ENCODE assay signal across 9 mouse cellular contexts in the genomic region with DNA sequence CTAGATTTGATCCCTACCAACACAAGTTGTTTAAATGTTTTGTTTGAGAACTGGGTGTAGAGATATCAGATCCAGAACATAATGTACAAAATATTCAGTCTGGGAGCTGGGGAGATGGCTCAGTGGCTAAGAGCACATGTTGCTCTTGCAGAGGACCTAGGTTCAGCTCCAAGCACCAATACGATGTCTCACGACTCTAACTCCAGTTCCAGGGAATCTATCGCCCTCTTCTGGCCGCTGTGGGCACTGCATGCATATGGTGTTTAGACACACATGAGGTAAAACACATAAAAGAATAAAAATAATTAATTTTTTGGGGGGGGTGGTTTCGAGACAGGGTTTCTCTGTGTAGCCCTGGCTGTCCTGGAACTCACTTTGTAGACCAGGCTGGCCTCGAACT. TPM values are rescaled to one million over a fixed set of nuclear protein-coding genes. Genes with fewer than 3 reads are reported as not detected.
A peak's percentile ranks its signal among the peaks of the same experiment; 100 is the strongest.
DNase-seq lines count a peak whose midpoint lies in the region; ATAC-seq and TF ChIP-seq lines count a peak whose summit lies in the region.
"Had no signal": no experiment of that assay in that cellular context is flagged by ENCODE, and none has a peak within 500 bp of the region (broad histone marks: within the 10 kb centered on the region; RNA-seq: fewer than 3 reads in every experiment).

No protein-coding gene starts in this region.

- intact Hi-C loops in gastrocnemius, adult 2 months (cut with DNase I) = no loop called here

- no peaks in the 10 kb centered on the region for H3K9me3 ChIP-seq in neural tube, embryonic 15.5 days (replicated peaks)
- H3K9me3 ChIP-seq in forebrain, embryonic 10.5 days = no peaks in the 10 kb centered on the region; the same call in 1 of the 2 replicates
- H3K9me3 ChIP-seq: neural tube, embryonic 13.5 days had no signal

- H3K36me3 ChIP-seq in neural tube, embryonic 15.5 days = no peaks in the 10 kb centered on the region
- no peaks in the 10 kb centered on the region for H3K36me3 ChIP-seq in spleen, adult 2 months (ENCODE audit: control insufficient read depth, insufficient read depth, low read length)
- H3K36me3 ChIP-seq in forebrain, embryonic 10.5 days (replicated peaks) = no peaks in the 10 kb centered on the region
- H3K36me3 ChIP-seq: neural tube, embryonic 13.5 days had no signal

- TF ChIP-seq POLR2A in spleen, adult 2 months (IDR thresholded peaks at IDR 0.05; ENCODE audit: low read depth, low read length) = no peak

- no peak overlapping the region for H3K4me2 ChIP-seq in neural tube, embryonic 15.5 days
- H3K4me2 ChIP-seq: neural tube, embryonic 13.5 days had no signal

- ATAC-seq in neural tube, embryonic 15.5 days (ENCODE audit: low FRiP score) = no peak
- ATAC-seq in activated CD4-positive, CD25-positive, alpha-beta regulatory T cell, adult 4 months = no peak

- 49% methylated on average over 6 of the region's 6 CpGs for WGBS in neural tube, embryonic 15.5 days
- 71% methylated on average over 6 of the region's 6 CpGs for WGBS in spleen, adult 2 months
- 53% methylated on average over 6 of the region's 6 CpGs for WGBS in forebrain, embryonic 10.5 days

- H3K27me3 ChIP-seq in neural tube, embryonic 15.5 days (replicated peaks) = no peaks in the 10 kb centered on the region
- no peaks in the 10 kb centered on the region for H3K27me3 ChIP-seq in spleen, adult 2 months (ENCODE audit: control insufficient read depth, insufficient read depth, low read length)
- no peaks in the 10 kb centered on the region for H3K27me3 ChIP-seq in forebrain, embryonic 10.5 days (ENCODE audit: poor library complexity, severe bottlenecking)
- H3K27me3 ChIP-seq: neural tube, embryonic 13.5 days had no signal

- H3K4me3 ChIP-seq in gastrocnemius, adult 2 months = no peak overlapping the region
- no peak overlapping the region for H3K4me3 ChIP-seq in neural tube, embryonic 15.5 days (replicated peaks)
- no peak overlapping the region for H3K4me3 ChIP-seq in spleen, adult 2 months (ENCODE audit: extremely low read depth, insufficient read depth, insufficient read length)
- no peak overlapping the region for H3K4me3 ChIP-seq in forebrain, embryonic 10.5 days
- H3K4me3 ChIP-seq: neural tube, embryonic 13.5 days had no signal

- peak; percentile 61 for TF ChIP-seq CTCF in gastrocnemius, adult 2 months (IDR thresholded peaks at IDR 0.05)
- peak; percentile 63; the same call in 1 of the 2 replicates for TF ChIP-seq CTCF in spleen, adult 2 months (IDR thresholded peaks at IDR 0.05; ENCODE audit: extremely low read depth, insufficient read depth, insufficient read length, insufficient replicate concordance)

- no peaks in the 10 kb centered on the region for H3K4me1 ChIP-seq in neural tube, embryonic 15.5 days
- peaks cover 10% of the 10 kb centered on the region; the same call in 1 of the 2 replicates for H3K4me1 ChIP-seq in spleen, adult 2 months (ENCODE audit: control insufficient read depth, insufficient read depth, insufficient read length)
- peaks cover 11% of the 10 kb centered on the region; the same call in 1 of the 2 replicates for H3K4me1 ChIP-seq in forebrain, embryonic 10.5 days
- H3K4me1 ChIP-seq: neural tube, embryonic 13.5 days had no signal

- H3K27ac ChIP-seq in gastrocnemius, adult 2 months = no peak overlapping the region; the same call in 1 of the 2 replicates
- H3K27ac ChIP-seq in neural tube, embryonic 15.5 days (replicated peaks) = no peak overlapping the region
- H3K27ac ChIP-seq in spleen, adult 2 months (ENCODE audit: insufficient read depth, low read length) = no peak overlapping the region
- H3K27ac ChIP-seq in forebrain, embryonic 10.5 days = no peak overlapping the region
- H3K27ac ChIP-seq: neural tube, embryonic 13.5 days had no signal

- DNase-seq in gastrocnemius, adult 2 months = peak; percentile 59
- DNase-seq in gastrocnemius, postnatal 25 days = no peak
- DNase-seq in neural tube, embryonic 10.5 days (ENCODE audit: extremely low spot score, low spot score) = peak; percentile 44
- peak; percentile 67 for DNase-seq in heart, postnatal 4 days
- peak; percentile 42 to 48 for DNase-seq in spleen, adult 2 months (ENCODE audit: low read depth in 1 of 2, low spot score in 2 of 2)
- no peak for DNase-seq in forebrain, embryonic 10.5 days (ENCODE audit: extremely low spot score, low spot score)

- no peak overlapping the region for H3K9ac ChIP-seq in neural tube, embryonic 15.5 days (replicated peaks)
- H3K9ac ChIP-seq: neural tube, embryonic 13.5 days had no signal

RNA-seq across cellular contexts. Expression of a gene that starts 23.3 kb away (rescaled TPM):
- 1 to 10 TPM; 4.2 to 5.6 TPM for total RNA-seq in gastrocnemius, adult 2 months (2021)
- total RNA-seq in gastrocnemius, postnatal 25 days (2021) = 1 to 10 TPM; 4.3 to 4.5 TPM
- polyA plus RNA-seq in neural tube, embryonic 15.5 days (2015; fragmentation: Nextera tagmentation; extraction: Ambion mirVana) = 33.0 and 35.1 TPM in 2 replicates
- total RNA-seq in heart, postnatal 4 days (2021) = 10 to 100 TPM in 1 of 2 experiments, 1 to 10 TPM in 1; 9.6 to 11.0 TPM
- 2.4 and 2.5 TPM in 2 replicates for polyA plus RNA-seq in spleen, adult 2 months (2012; rRNA removed)
- polyA plus RNA-seq in activated CD4-positive, CD25-positive, alpha-beta regulatory T cell, adult 4 months (2017; shearing (Covaris generic)) = 1 to 10 TPM; 2.9 to 4.3 TPM
- polyA plus RNA-seq in forebrain, embryonic 10.5 days (2016; fragmentation: Nextera tagmentation; extraction: Ambion mirVana) = 19.8 and 22.9 TPM in 2 replicates

RNA-seq across cellular contexts. Expression of a gene that starts 42.5 kb away (rescaled TPM):
- 1 to 10 TPM; 2.8 to 5.1 TPM for total RNA-seq in gastrocnemius, adult 2 months (2021)
- total RNA-seq in gastrocnemius, postnatal 25 days (2021) = 1 to 10 TPM; 3.6 to 3.8 TPM
- polyA plus RNA-seq in neural tube, embryonic 15.5 days (2015; fragmentation: Nextera tagmentation; extraction: Ambion mirVana) = 3.4 and 5.4 TPM in 2 replicates
- 1 to 10 TPM; 2.6 to 2.9 TPM for total RNA-seq in heart, postnatal 4 days (2021)
- polyA plus RNA-seq in spleen, adult 2 months (2012; rRNA removed) = not detected in 2 replicates
- polyA plus RNA-seq in activated CD4-positive, CD25-positive, alpha-beta regulatory T cell, adult 4 months (2017; shearing (Covaris generic)) = not detected
- polyA plus RNA-seq in forebrain, embryonic 10.5 days (2016; fragmentation: Nextera tagmentation; extraction: Ambion mirVana) = 1.2 and 2.5 TPM in 2 replicates

Comparison
In these comparisons a context has a peak if more than half of its experiments do, and no peak if none do; other contexts are left out.
1. DNase-seq: peak in gastrocnemius, adult 2 months (single experiment), neural tube, embryonic 10.5 days (single experiment), heart, postnatal 4 days (single experiment) and spleen, adult 2 months (2 of 2); none in gastrocnemius, postnatal 25 days (single experiment) and forebrain, embryonic 10.5 days (single experiment).